Mouse (Mus musculus) gastrocnemius, postnatal 36 days (tissue): ENCODE results near the gene Pfn5. TPM values are rescaled to one million over a fixed set of nuclear protein-coding genes. Genes with fewer than 3 reads are reported as not detected.
"Not testable (repeated sequence)": the region's sequence is repeated elsewhere in the genome, so short reads cannot be mapped to it uniquely, and the experiment has no call there.

ENCODE experiments used
- DNase-seq, 2 experiments: peaks; one replicate each; pipeline ENCODE4 v3.0.0; 2022
- intact Hi-C: fragments of 180-260 bp; cut with DNase I; formaldehyde crosslinking; loops from one replicate; pipeline ENCODE4 v1.15.1; 2025
- long read RNA-seq, 2 experiments: library from polyadenylated mRNA; stranded (forward); transcript quantifications; one replicate each; pipeline ENCODE4 v2.0.0; 2021
- total RNA-seq, 2 experiments: library from RNA; stranded (reverse); gene quantifications; 2 replicates each; pipeline ENCODE4 v1.2.3; 2021

The Pfn5 gene
- total RNA-seq, result not detected
- long read RNA-seq, experiment 1, result 0 reads
- long read RNA-seq, experiment 2, result 0 reads

GRCm38 (mm10) chrX:95557887-95558286, at the start of gene Pfn5, which contains the start of gene Asb12:
Pfn5 (plus strand) TSS chrX:95558104.
Asb12 (minus strand) TSS chrX:95557987.
- no peak for DNase-seq
- intact Hi-C loops, result no loop called here

- no peak for DNase-seq
- intact Hi-C loops, result no loop called here
Measured at GRCm38 (mm10) chrX:95523883-95524282, 34.0 kb upstream of the Pfn5 start.

- intact Hi-C loops, result no loop called here
- no peak for DNase-seq
Measured at GRCm38 (mm10) chrX:95525166-95525565, 32.7 kb upstream of the Pfn5 start.

GRCm38 (mm10) chrX:95535493-95535892, 22.4 kb upstream of the Pfn5 start:
- DNase-seq, intact Hi-C loops: not testable (repeated sequence)

- intact Hi-C loops, result no loop called here
- no peak for DNase-seq
Measured at GRCm38 (mm10) chrX:95554321-95554720, 3.6 kb upstream of the Pfn5 start.

GRCm38 (mm10) chrX:95600609-95601008, 42.7 kb downstream of the Pfn5 start:
- no peak for DNase-seq
- intact Hi-C loops, result no loop called here

Other genes with a start within 250 kb of the Pfn5 start
- 1 to 10 TPM; 4.1 to 4.2 TPM for gene Amer1, start 113.2 kb upstream of the Pfn5 start, total RNA-seq
- 10 to 100 TPM; 52.4 to 57.3 TPM for gene Asb12, start 117 bp upstream of the Pfn5 start, total RNA-seq
- under 1 TPM; 0.97 to 0.99 TPM for gene Zc4h2, start 100.4 kb downstream of the Pfn5 start, total RNA-seq
- gene Zc3h12b, start 153.6 kb downstream of the Pfn5 start, total RNA-seq, result under 1 TPM; 0.23 to 0.47 TPM